Mouse (Mus musculus) gonadal fat pad, adult 2 months (tissue): ENCODE data around the gene Fnip1. TPM values are rescaled to one million over a fixed set of nuclear protein-coding genes. Genes with fewer than 3 reads are reported as not detected.

ENCODE experiments used
- DNase-seq: peaks from one replicate; pipeline ENCODE4 v3.0.0-alpha.2; 2012; ENCODE audit warnings: low read depth
- polyA plus RNA-seq: library from polyadenylated mRNA; depleted of rRNA; stranded (reverse); fragments of >200 nt; gene quantifications from 2 replicates; pipeline ENCODE4 v1.2.3, GENCODE M21; 2012; rRNA removed

Gene Fnip1
- polyA plus RNA-seq, 1 experiment, result 3.8 TPM

DNA sequence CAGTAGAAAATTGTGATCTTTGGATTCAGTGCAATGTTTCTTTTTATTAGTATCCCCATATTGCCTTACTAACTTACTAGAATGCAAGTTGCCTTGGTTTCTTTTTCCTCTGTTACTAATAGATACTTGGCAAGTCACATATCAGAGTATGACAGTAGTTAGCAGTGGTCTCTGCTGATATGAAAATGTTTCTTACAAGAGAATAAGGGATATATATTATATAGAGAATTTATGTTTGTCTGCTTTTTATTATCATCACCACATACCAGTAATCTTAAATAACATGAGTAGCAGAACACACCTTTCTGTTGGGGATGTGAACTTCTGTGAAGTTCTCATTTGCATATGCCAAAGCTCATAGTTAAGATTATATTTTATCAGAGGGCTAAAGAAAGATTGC lies 104.4 kb downstream of the Fnip1 start:
- no peak for DNase-seq

DNA sequence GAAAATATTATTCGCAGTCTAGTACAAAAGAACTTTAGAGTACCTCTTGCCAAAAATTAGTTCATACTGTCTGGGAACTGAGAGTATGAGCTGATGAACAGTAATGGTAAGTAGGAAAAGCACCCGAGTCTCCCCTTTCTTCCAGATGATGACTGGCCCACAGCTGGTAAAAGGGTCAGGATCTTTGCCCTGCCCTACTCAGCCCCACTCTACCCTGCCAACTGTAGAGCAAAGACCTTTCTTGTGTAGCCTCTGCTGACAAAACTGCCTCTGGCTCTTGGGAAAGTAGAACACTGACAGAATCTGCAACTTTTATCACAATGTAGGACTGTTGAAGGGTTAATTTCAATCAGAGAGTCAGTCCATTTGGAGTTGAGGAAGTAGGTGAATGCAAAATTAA lies 117.0 kb downstream of the Fnip1 start:
- DNase-seq, result no peak

- DNase-seq, result peak; percentile 30
These were observed 124.8 kb downstream of the Fnip1 start for GRCm38 (mm10) chr11:54562761-54563160.

Other genes starting within 250 kb of the Fnip1 start
- not detected in 2 replicates for gene Csf2, start 188.5 kb upstream of the Fnip1 start, polyA plus RNA-seq
- gene Il3, start 170.9 kb upstream of the Fnip1 start, polyA plus RNA-seq, result not detected in 2 replicates
- gene Acsl6, start 134.4 kb upstream of the Fnip1 start, polyA plus RNA-seq, result 0.69 and 0.82 TPM in 2 replicates
- not detected in 2 replicates for gene Meikin, start 67.5 kb upstream of the Fnip1 start, polyA plus RNA-seq
- gene Rapgef6, start 84.6 kb downstream of the Fnip1 start, polyA plus RNA-seq, result 24.0 and 25.1 TPM in 2 replicates